Mouse (Mus musculus): ENCODE results near the gene Usp45.

Gene Usp45

DNA sequence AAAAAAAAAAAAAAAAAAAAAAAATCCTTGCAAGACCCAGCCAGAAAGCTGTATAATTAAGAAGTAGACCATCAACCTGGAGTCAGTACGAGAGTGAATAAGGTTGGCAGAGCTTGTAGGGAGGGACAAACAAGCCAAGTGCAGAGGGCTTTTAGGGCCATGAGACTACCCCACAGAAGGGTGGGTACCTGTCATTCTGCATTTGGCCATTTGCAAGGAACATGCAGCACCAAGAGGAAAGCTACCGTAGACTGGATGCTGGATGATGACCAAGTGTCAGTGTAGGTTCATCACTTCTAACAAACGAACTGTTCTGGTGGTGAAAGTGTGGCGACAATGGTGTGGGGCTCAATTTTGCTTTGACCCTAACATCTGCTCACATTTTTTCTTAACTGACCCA is 22.9 kb downstream of the Usp45 start:
- no peak for DNase-seq (ENCODE audit: low read depth, low spot score)

DNA sequence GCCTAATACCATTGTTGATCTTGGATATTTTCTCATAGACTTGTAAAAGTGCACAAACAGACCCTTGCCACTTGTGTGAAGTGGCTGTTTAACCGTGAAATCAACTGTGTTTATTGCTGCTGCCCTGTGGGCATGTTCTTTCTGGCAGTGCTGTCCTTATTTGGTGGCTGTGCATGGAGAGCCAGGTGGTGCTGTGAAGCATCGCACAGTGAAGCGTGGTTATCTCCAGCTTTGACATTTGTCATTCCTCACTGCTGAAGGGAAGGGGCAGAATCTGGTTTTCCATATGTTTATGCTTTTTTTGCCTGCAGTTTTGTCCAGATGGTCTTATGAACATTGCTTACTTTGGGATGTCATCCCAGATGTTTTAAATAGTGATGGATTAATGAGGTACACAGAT is 26.7 kb downstream of the Usp45 start:
- DNase-seq (ENCODE audit: low read depth, low spot score) = no peak

DNA sequence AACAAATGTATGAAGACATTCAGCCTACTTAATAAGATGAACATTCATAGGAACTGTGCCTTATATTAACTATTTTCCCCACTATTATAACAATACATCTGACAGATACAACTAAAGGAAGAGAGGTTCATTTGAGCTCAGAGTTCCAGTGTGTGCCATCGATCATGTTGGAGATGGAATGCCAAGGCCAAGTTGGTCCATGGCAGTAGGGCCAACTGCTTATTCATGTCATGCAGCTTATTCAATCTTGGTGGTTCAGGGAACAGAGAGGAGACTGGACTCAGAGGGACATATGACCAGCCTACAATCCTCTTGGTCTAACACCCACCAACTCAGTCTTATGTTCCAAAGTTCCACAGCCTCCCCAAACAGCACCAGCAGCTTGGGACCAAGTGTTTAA is 34.1 kb downstream of the Usp45 start:
- DNase-seq (ENCODE audit: low read depth, low spot score) = no peak

DNA sequence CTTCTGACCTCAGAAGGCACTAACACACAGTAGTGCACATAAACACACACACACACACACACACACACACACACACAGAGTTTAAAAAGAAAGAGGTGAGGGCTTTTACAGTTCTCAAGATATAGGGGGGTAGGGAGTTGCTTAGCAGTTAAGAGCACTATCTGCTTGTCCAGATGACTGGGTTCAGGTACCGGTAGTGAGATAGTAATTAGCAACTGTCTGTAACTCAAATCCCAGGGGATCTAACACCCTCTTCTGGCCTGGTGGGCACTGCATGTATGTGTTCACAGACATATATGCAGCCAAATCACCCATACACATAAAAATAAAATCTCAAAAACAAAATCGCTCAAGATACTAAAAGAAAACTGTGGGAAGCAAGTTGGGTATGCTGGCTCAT is 34.7 kb downstream of the Usp45 start:
- DNase-seq (ENCODE audit: low read depth, low spot score) = no peak

DNA sequence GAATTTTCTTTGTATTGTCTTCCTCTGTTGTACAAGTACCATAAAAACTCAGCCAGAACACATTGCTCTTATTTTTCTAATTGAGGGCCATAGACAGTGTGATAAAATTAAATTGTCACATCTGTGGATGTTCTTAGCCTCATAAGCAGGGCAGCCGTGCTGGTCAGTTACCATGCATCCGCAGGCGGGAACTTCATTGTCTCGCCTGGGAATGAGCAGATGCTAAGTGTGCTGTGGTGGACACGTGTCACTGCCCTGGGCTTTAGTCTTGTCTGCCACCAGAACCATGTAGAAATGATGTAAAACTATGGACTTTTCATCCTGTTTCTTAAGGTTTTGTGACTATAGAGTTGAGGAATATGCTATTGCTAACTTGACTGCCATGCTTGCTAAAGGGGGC is 40.2 kb downstream of the Usp45 start:
- no peak for DNase-seq (ENCODE audit: low read depth, low spot score)

DNA sequence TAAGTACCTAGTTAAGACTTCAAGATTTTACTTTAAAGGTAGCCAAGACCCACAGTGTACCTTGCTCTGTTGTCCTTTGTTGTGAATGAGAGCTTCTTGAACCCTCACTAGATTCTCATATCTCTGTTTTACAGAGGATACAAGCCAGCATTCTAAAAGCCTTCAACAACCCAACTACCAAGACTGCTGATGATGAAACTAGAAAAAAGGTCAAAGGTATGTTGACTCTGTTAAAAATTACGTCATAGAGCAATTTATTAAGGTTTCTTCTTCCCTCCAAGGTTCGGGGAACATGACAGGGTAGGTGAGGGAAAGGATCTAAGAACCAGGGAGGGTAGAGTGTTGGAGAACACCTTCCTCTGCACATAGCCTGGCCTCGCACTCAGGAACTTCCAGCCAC is 43.7 kb downstream of the Usp45 start:
- DNase-seq (ENCODE audit: low read depth, low spot score) = no peak

DNA sequence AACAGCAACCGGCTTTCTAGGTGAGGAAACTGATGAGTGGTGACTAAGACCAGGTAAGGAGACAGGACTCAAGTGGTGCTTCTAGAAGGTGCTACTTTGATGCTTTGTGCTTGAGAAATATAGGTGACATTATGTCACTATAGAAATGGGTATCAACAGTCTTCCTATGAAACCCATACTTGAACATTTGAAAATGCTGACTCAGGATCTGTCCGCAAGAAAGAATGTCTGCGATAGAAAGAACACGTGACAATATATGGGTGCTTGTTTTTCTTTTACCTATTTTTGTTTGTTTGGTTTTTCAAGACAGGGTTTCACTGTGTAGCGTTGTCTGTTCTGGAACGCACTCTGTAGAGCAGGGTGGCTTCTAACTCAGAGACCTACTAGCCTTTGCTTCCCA is 45.7 kb downstream of the Usp45 start:
- DNase-seq (ENCODE audit: low read depth, low spot score) = no peak

DNA sequence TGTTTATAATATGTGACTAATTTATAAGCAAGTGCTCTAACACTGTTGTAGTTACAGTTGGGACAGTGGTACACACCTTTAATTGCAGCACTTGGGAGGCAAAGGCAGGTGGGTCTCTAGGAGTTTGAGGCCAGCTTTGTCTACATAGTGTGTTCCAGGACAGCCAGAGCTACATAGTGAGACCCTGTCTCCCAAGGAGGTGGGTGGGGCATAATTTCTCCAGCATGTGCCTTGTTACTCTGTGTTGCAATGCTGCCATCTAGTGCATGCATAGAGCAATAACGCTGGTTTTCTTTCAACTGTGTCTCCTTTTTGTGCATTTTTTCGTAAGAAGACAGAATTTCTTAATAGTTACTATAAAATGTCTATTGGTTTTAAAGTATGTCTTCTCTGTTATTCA is 47.1 kb downstream of the Usp45 start:
- peak; percentile 50 for DNase-seq (ENCODE audit: low read depth, low spot score)

DNA sequence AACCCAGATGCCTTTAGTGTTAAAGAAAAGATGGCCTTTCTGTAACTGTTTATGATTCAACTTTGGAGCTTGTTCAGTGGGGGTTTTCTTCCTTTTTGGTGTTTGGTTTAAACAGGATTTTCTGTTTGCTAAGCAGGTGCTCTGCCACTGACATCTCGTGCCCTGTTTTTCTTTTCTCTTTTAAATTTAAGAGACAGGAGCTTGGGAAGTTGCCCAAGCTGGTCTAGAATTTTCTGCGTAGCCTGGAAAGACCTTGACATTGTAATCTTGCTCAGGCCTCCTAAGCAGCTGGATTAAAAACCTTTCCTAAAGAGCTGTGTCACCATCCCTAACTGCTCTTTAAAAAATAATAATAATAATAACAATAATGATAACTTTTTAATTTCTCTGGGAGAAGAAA is 59.7 kb downstream of the Usp45 start:
- DNase-seq (ENCODE audit: low read depth, low spot score) = no peak

DNA sequence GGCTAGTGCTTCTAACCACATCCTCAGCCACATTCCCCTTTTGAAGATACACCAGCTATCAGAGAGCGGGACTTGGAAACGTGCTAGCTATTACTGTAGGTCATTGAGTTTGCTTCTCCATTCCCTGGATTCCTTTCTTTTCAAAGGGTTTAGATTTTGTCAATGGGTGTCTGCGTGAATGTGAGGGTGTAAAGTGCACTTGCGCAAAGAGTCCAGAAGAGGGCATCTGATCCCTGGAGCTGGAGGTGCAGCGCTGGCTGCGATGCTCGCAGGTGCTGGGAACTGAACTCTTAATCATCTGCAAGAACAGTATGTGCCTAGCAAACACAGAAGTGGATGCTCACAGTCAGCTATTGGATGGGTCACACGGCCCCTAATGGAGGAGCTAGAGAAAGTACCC is 65.9 kb downstream of the Usp45 start:
- no peak for DNase-seq (ENCODE audit: low read depth, low spot score)

DNA sequence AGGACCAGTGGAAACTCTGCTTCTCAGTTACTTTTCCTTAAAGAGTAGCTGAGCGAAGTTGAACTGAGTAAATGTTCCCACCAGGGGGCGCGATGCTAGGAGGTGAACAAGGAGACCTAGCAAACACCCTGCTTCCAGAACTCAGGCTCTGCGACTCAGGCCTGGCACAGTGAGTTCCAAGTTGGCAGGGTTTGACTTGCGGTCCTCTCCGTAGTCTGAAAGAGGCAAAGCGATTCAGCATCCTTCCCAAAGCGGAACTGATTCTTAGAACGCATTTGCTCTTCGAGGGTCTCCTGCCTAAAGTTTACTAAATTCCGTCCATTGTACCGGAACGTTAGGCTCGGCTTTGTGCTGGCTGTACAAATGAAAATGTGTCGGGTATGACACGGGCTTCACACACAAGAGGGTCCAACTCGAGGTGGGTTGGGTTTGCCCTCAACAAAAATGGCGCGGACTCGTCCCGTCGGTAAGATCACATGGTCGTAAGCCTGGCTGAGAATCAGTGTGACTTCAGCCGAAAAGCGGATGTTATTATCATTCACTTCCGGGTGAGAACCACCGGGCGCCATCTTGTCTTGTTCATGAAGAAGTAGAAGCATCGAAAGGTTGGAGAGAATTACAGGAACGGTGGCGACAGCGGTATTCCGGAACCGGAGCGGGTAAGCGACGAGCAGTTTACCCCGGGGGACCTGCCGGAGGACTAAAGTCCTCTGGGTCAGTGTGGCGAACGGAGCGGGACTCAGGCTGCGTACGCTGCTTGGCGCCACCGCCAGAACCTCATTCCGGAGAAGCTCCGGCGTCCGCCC is 80.7 kb downstream of the Usp45 start, which contains the start of gene Pnisr:
TSS of gene Pnisr (plus strand) at position 103 of the 806 bp plus-strand sequence.
- DNase-seq (ENCODE audit: low read depth, low spot score) = peak; percentile 97

DNA sequence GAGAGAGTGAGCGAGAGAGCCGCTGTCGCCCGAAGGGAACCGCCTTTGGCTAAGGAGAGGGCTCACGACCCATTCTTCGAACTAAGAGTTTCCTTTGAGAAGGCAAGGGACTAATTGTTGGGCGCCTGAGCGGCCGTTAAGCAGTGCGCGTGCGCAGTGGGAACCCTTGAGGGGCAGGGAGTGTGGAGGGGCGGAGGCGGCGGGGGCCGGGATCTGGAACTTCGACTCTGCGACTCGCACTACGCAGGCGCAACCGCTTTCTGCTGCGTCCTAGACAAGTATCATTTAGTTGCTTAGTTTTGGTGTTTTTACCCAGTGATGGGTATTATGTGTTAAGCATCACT is 81.3 kb downstream of the Usp45 start:
- peak; percentile 70 for DNase-seq (ENCODE audit: low read depth, low spot score)

DNA sequence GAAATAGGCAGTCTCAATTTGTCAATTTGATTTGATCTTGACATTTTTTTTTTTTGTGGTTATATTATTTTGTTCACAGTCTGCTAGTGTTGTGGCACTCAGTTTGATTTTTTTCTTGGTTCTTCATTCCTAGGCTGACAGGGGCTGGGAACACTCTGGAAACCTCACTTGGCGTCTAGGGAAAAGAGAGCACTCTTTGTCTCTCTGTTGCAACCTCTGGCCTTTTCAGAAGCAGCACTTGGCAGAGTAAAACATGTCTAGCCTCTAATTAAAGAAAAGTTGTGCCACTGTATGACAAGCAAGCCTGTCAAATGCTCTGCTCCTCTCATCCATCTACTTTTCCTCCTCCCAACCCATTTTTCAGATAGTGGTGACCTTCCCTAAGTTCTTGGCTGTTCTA is 90.5 kb downstream of the Usp45 start:
- DNase-seq (ENCODE audit: low read depth, low spot score) = no peak

DNA sequence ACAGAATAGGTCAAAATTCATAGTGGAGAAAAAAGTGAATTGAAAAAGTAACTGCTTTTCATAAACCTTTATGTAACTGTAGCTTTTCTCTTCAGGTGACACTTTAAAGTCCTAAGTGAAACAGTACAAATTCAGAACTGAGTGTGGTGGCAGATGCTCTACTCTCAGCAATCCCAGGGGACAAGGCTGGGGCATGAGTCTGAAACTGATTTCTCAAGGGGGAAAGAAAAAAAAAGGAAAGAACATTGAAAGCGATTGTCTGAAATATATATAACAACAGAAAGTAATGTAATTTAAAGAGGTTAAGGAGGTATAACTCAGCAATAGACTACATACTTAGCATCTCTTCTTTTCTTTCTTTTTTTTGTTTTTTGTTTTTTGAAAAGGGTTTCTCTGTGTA is 98.3 kb downstream of the Usp45 start:
- DNase-seq (ENCODE audit: low read depth, low spot score) = no peak

DNA sequence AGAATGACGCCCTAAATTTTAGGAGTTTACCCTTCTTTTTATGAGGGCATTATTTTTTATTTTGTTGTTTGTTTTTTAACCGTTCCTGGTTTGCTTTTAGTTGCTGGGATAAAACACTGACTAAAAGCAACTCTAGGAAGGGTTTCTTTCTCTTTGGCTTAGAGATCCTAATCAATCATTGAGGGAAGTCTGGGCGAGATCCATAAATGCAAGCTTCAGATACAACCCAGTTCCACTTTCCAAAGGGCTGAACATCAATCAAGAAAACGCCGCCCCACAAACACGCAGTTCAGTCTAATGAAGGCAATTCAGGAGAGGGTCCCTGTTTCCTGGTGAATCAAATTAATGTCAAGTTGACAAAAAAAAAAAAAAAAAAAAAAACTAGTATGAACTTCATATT is 111.8 kb downstream of the Usp45 start:
- no peak for DNase-seq (ENCODE audit: low read depth, low spot score)

DNA sequence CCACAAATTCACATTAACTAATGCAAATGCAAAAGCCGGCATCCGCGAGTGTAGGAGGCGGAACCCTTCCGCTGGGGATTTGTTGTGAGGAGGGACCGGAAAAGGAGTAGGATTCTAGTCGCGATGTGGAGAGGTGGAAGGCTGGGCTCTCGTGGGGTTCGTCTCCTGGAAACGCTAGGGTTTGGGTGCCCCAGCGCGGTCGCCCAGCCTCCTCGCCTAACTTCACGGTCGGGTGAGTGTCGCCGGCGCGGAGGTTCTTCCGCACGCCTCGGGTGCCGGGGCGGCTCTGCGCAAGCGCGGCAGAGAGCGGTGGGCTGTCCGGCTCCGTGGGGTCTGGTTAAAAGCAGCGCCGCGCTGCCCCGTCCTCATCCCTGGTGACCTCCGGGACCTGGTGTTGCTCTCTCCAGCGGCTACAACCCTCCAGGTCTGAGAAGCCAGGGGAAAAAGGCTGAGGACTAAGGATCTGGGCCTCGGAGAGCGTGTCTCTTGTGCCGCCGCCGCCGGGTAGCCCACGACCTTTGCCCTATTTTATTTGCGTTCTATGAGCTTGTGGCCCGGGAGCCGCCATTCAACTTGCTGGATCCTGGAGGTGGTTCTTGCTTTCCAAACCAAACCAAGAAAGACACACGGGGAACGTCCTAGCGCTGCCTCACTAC is 112.7 kb downstream of the Usp45 start, which contains the start of gene Coq3:
TSS of gene Coq3 (plus strand) at position 109 of the 656 bp plus-strand sequence.
- DNase-seq (ENCODE audit: low read depth, low spot score) = peak; percentile 61

DNA sequence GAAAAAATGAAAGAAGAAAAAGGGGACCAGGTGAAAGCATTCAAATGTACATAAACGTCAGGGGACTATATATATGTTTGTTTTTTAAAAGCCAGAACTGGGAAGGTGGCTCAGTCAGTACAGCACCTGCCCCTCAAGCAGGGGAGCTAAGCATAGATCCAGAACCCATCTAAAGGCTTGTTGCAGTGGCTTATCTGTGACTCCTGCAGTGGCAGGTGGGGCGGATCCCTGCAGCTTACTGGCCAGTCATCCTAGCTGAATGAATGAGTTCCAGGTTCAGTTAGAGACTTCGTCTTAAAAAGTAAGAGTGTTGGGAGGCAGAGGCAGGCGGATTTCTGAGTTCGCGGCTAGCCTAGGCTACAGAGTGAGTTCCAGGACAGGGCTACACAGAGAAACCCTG is 115.8 kb downstream of the Usp45 start:
- DNase-seq (ENCODE audit: low read depth, low spot score) = no peak

DNA sequence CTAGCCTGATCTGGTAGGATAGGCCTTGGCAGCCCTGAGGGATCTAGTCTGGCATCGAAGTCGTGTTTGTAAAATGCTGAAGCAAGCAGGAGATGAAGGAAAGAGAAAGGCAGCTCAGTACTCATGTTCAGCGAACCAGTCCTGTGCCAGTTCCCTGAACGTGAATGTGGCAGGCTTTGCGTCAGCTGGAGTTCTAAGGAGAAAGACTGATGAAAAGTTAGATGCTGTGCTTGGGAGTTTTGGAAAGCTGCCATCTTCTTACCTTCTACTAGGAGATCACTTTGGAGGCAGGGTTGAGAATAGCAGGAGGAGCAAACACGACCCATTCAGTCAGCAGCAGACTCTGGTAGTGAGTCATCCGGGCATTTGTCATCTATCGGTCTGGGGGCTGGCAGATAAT is 118.9 kb downstream of the Usp45 start:
- no peak for DNase-seq (ENCODE audit: low read depth, low spot score)
